In the genomic region with DNA sequence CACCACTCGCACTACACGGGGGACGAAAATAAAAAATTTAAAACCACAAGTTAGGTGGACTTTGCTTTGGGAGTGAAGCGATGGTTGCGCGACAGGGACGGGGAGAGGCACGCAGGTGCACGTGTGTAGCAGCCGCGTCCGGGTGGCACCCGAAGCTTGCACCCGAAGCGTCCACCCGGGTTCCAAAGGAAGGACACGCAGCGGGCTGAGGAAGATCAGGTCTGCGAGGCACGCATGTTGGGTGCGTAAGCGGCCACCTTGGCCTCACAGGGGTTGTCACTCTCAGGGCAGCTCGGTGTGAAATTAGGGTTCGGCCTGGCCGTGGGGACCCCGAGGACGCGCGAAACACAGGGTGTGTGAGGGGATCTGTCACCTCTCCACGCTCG, we compare ENCODE assay signal across 8 mouse cellular contexts. TPM values are rescaled to one million over a fixed set of nuclear protein-coding genes. Genes with fewer than 3 reads are reported as not detected.
A peak's percentile ranks its signal among the peaks of the same experiment; 100 is the strongest.
DNase-seq lines count a peak whose midpoint lies in the region; ATAC-seq lines count a peak whose summit lies in the region.

No protein-coding gene starts in this region.

- H3K4me2 ChIP-seq in lung, embryonic 16.5 days (ENCODE audit: low read depth, low read length): peak overlapping the region; percentile 99
- peak overlapping the region; percentile 96 for H3K4me2 ChIP-seq in forebrain, embryonic 14.5 days (ENCODE audit: low read length)
- peak overlapping the region; percentile 99 for H3K4me2 ChIP-seq in stomach, embryonic 14.5 days (replicated peaks; ENCODE audit: low read depth, low read length)

- H3K36me3 ChIP-seq in lung, embryonic 16.5 days (ENCODE audit: control insufficient read depth, insufficient read depth, low read length): no peaks in the 10 kb centered on the region
- H3K36me3 ChIP-seq in forebrain, embryonic 14.5 days (ENCODE audit: control insufficient read depth, insufficient read depth, low read length): no peaks in the 10 kb centered on the region
- H3K36me3 ChIP-seq in stomach, embryonic 14.5 days (ENCODE audit: control insufficient read depth, insufficient read depth, low read length): no peaks in the 10 kb centered on the region

- DNase-seq in adrenal gland, postnatal 25 days: peak; percentile 42
- DNase-seq in adrenal gland, adult 18-20 months (ENCODE audit: low spot score in 2 of 2): no peak
- DNase-seq in lung, adult 18-20 months: no peak
- no peak for DNase-seq in forebrain, embryonic 14.5 days (ENCODE audit: low spot score)
- peak; percentile 61 for DNase-seq in liver
- DNase-seq in ovary, postnatal 14 days (ENCODE audit: low spot score): no peak

- H3K4me1 ChIP-seq in lung, embryonic 16.5 days (replicated peaks; ENCODE audit: control insufficient read depth, insufficient read depth, low read length): peaks cover 14% of the 10 kb centered on the region; the same call in 1 of the 2 replicates
- peaks cover 7% of the 10 kb centered on the region; the same call in 1 of the 2 replicates for H3K4me1 ChIP-seq in forebrain, embryonic 14.5 days (ENCODE audit: control insufficient read depth, insufficient read depth, low read length)
- H3K4me1 ChIP-seq in stomach, embryonic 14.5 days (ENCODE audit: control insufficient read depth, insufficient read depth, low read length): peaks cover 9% of the 10 kb centered on the region; the same call in 1 of the 2 replicates

- H3K27ac ChIP-seq in lung, embryonic 16.5 days (ENCODE audit: low read length): no peak overlapping the region
- no peak overlapping the region for H3K27ac ChIP-seq in forebrain, embryonic 14.5 days (ENCODE audit: low read depth, low read length)
- H3K27ac ChIP-seq in stomach, embryonic 14.5 days (ENCODE audit: low read length): no peak overlapping the region

- peak overlapping the region; percentile 74 for H3K4me3 ChIP-seq in lung, embryonic 16.5 days (ENCODE audit: low read length)
- H3K4me3 ChIP-seq in forebrain, embryonic 14.5 days (ENCODE audit: low read depth, low read length): peak overlapping the region; percentile 60
- peak overlapping the region; percentile 68 for H3K4me3 ChIP-seq in stomach, embryonic 14.5 days (ENCODE audit: low read depth, low read length)

- no peak for ATAC-seq in lung, embryonic 16.5 days (ENCODE audit: low read depth)
- no peak for ATAC-seq in forebrain, embryonic 14.5 days
- no peak for ATAC-seq in stomach, embryonic 14.5 days (ENCODE audit: insufficient number of reproducible peaks, insufficient read depth, low FRiP score, low read depth)

- no peaks in the 10 kb centered on the region for H3K9me3 ChIP-seq in lung, embryonic 16.5 days (ENCODE audit: control insufficient read depth, low read length)
- no peaks in the 10 kb centered on the region for H3K9me3 ChIP-seq in forebrain, embryonic 14.5 days (replicated peaks; ENCODE audit: control insufficient read depth, low read length)
- no peaks in the 10 kb centered on the region for H3K9me3 ChIP-seq in stomach, embryonic 14.5 days (ENCODE audit: control insufficient read depth, low read depth, low read length)

- H3K27me3 ChIP-seq in lung, embryonic 16.5 days (ENCODE audit: control insufficient read depth, insufficient read depth, low read depth, low read length): no peaks in the 10 kb centered on the region
- H3K27me3 ChIP-seq in forebrain, embryonic 14.5 days (replicated peaks; ENCODE audit: control insufficient read depth, insufficient read depth, low read length): no peaks in the 10 kb centered on the region
- H3K27me3 ChIP-seq in stomach, embryonic 14.5 days (ENCODE audit: control insufficient read depth, insufficient read depth, low read length): no peaks in the 10 kb centered on the region

- under 1% methylated on average over 31 of the region's 31 CpGs for WGBS in lung, embryonic 16.5 days
- 2% methylated on average over 29 of the region's 31 CpGs for WGBS in forebrain, embryonic 14.5 days
- WGBS in stomach, embryonic 14.5 days: under 1% methylated on average over 31 of the region's 31 CpGs

- peak overlapping the region; percentile 78 for H3K9ac ChIP-seq in lung, embryonic 16.5 days (ENCODE audit: low read length)
- peak overlapping the region; percentile 66 for H3K9ac ChIP-seq in forebrain, embryonic 14.5 days (ENCODE audit: low read length)
- peak overlapping the region; percentile 63 for H3K9ac ChIP-seq in stomach, embryonic 14.5 days (replicated peaks; ENCODE audit: low read depth, low read length)

RNA-seq across cellular contexts. Expression of a gene that starts 0.4 kb away (rescaled TPM):
- total RNA-seq in adrenal gland, postnatal 25 days (2021): 57.7 and 65.6 TPM in 2 replicates
- 10 to 100 TPM; 34.0 to 41.4 TPM for total RNA-seq in adrenal gland, adult 18-20 months (2021)
- 5.1 and 5.2 TPM in 2 replicates for polyA plus RNA-seq in lung, embryonic 16.5 days (2015; fragmentation: Nextera tagmentation; extraction: Ambion mirVana)
- 2.3 and 3.3 TPM in 2 replicates for polyA plus RNA-seq in forebrain, embryonic 14.5 days (2014; fragmentation: Nextera tagmentation; extraction: Ambion mirVana)
- polyA plus RNA-seq in stomach, embryonic 14.5 days (2014; fragmentation: Nextera tagmentation; extraction: Ambion mirVana): 3.9 and 4.2 TPM in 2 replicates

RNA-seq across cellular contexts. Expression of a gene that starts 22.3 kb away (rescaled TPM):
- total RNA-seq in adrenal gland, postnatal 25 days (2021): 45.2 and 50.7 TPM in 2 replicates
- 10 to 100 TPM; 31.4 to 33.7 TPM for total RNA-seq in adrenal gland, adult 18-20 months (2021)
- polyA plus RNA-seq in lung, embryonic 16.5 days (2015; fragmentation: Nextera tagmentation; extraction: Ambion mirVana): 29.9 and 30.9 TPM in 2 replicates
- polyA plus RNA-seq in forebrain, embryonic 14.5 days (2014; fragmentation: Nextera tagmentation; extraction: Ambion mirVana): 55.6 and 71.5 TPM in 2 replicates
- polyA plus RNA-seq in stomach, embryonic 14.5 days (2014; fragmentation: Nextera tagmentation; extraction: Ambion mirVana): 30.7 and 34.6 TPM in 2 replicates

RNA-seq across cellular contexts. Expression of a gene that starts 22.5 kb away (rescaled TPM):
- total RNA-seq in adrenal gland, postnatal 25 days (2021): 11.3 and 20.8 TPM in 2 replicates
- 10 to 100 TPM; 10.9 to 13.6 TPM for total RNA-seq in adrenal gland, adult 18-20 months (2021)
- 22.4 and 24.5 TPM in 2 replicates for polyA plus RNA-seq in lung, embryonic 16.5 days (2015; fragmentation: Nextera tagmentation; extraction: Ambion mirVana)
- 79.2 and 96.7 TPM in 2 replicates for polyA plus RNA-seq in forebrain, embryonic 14.5 days (2014; fragmentation: Nextera tagmentation; extraction: Ambion mirVana)
- 23.2 and 27.0 TPM in 2 replicates for polyA plus RNA-seq in stomach, embryonic 14.5 days (2014; fragmentation: Nextera tagmentation; extraction: Ambion mirVana)

RNA-seq across cellular contexts. Expression of a gene that starts 39.6 kb away (rescaled TPM):
- total RNA-seq in adrenal gland, postnatal 25 days (2021): 55.6 and 76.6 TPM in 2 replicates
- total RNA-seq in adrenal gland, adult 18-20 months (2021): 10 to 100 TPM; 68.0 to 84.2 TPM
- polyA plus RNA-seq in lung, embryonic 16.5 days (2015; fragmentation: Nextera tagmentation; extraction: Ambion mirVana): 68.8 and 69.9 TPM in 2 replicates
- polyA plus RNA-seq in forebrain, embryonic 14.5 days (2014; fragmentation: Nextera tagmentation; extraction: Ambion mirVana): 36.7 and 40.8 TPM in 2 replicates
- polyA plus RNA-seq in stomach, embryonic 14.5 days (2014; fragmentation: Nextera tagmentation; extraction: Ambion mirVana): 45.3 and 49.4 TPM in 2 replicates

Comparison
In these comparisons a context has a peak if more than half of its experiments do, and no peak if none do; other contexts are left out.
1. DNase-seq: peak in adrenal gland, postnatal 25 days (single experiment) and liver (single experiment); none in adrenal gland, adult 18-20 months (0 of 2), lung, adult 18-20 months (0 of 2), forebrain, embryonic 14.5 days (single experiment) and ovary, postnatal 14 days (single experiment).
2. Peak in every context shown above with its lines, with median percentiles within 50 percentile points of each other: H3K4me2 ChIP-seq, H3K4me3 ChIP-seq and H3K9ac ChIP-seq.